Mouse (Mus musculus): ENCODE results near the gene Gsk3a. TPM values are rescaled to one million over a fixed set of nuclear protein-coding genes. Genes with fewer than 3 reads are reported as not detected.
A peak's percentile ranks its signal among the peaks of the same experiment; 100 is the strongest.

Gsk3a gene
- polyA plus RNA-seq, 1 experiment from 2014 or later = 16.9 TPM

- Histone ChIP-seq H3K36me3 (peaks cover 39% of the 10 kb centered on the region), H3K9ac (replicated peaks) (peak overlapping the region; percentile 23; the same call in 1 of the 2 replicates), H3K4me2 (no peak overlapping the region), H3K27me3 (no peaks in the 10 kb centered on the region), H3K4me3 (replicated peaks) (no peak overlapping the region), H3K4me1 (replicated peaks) (peaks cover 50% of the 10 kb centered on the region), H3K27ac (no peak overlapping the region), H3K9me3 (no peaks in the 10 kb centered on the region)
- WGBS = 85% methylated on average over 38 of the region's 38 CpGs
- no peak for ATAC-seq (ENCODE audit: insufficient number of reproducible peaks, insufficient read depth, low FRiP score, low TSS enrichment, low read depth)
These were observed 35.0 kb upstream of the Gsk3a start for GRCm38 (mm10) chr7:25272445-25273258.

- H3K4me2 ChIP-seq = no peak overlapping the region
- no peak overlapping the region for H3K27ac ChIP-seq
- H3K4me3 ChIP-seq (replicated peaks) = no peak overlapping the region
- H3K36me3 ChIP-seq = peaks cover 39% of the 10 kb centered on the region
- H3K27me3 ChIP-seq = no peaks in the 10 kb centered on the region
- H3K9ac ChIP-seq (replicated peaks) = no peak overlapping the region
- 88% methylated on average over 30 of the region's 30 CpGs for WGBS
- H3K4me1 ChIP-seq (replicated peaks) = peaks cover 44% of the 10 kb centered on the region
- no peak for ATAC-seq (ENCODE audit: insufficient number of reproducible peaks, insufficient read depth, low FRiP score, low TSS enrichment, low read depth)
- H3K9me3 ChIP-seq = no peaks in the 10 kb centered on the region
These were observed 34.2 kb upstream of the Gsk3a start for GRCm38 (mm10) chr7:25271651-25272444.

- Histone ChIP-seq H3K36me3 (peaks cover 39% of the 10 kb centered on the region), H3K9me3 (no peaks in the 10 kb centered on the region), H3K27me3 (no peaks in the 10 kb centered on the region), H3K4me1 (replicated peaks) (peaks cover 42% of the 10 kb centered on the region), H3K4me3 (replicated peaks) (no peak overlapping the region), H3K9ac (replicated peaks) (no peak overlapping the region), H3K27ac (no peak overlapping the region), H3K4me2 (no peak overlapping the region)
- no peak for ATAC-seq (ENCODE audit: insufficient number of reproducible peaks, insufficient read depth, low FRiP score, low TSS enrichment, low read depth)
- WGBS = 88% methylated on average over 35 of the region's 35 CpGs
These were observed 33.3 kb upstream of the Gsk3a start for GRCm38 (mm10) chr7:25270652-25271633.

- Histone ChIP-seq H3K4me2 (peak overlapping the region; percentile 81), H3K27ac (no peak overlapping the region), H3K27me3 (no peaks in the 10 kb centered on the region), H3K9ac (replicated peaks) (peak overlapping the region; percentile 68; the same call in 1 of the 2 replicates), H3K4me1 (replicated peaks) (peaks cover 29% of the 10 kb centered on the region), H3K9me3 (no peaks in the 10 kb centered on the region), H3K4me3 (replicated peaks) (peak overlapping the region; percentile 72), H3K36me3 (peaks cover 31% of the 10 kb centered on the region)
- 85% methylated on average over 8 of the region's 8 CpGs for WGBS
- no peak for ATAC-seq (ENCODE audit: insufficient number of reproducible peaks, insufficient read depth, low FRiP score, low TSS enrichment, low read depth)
These were observed 32.1 kb upstream of the Gsk3a start for GRCm38 (mm10) chr7:25269545-25270271.

GRCm38 (mm10) chr7:25269029-25269428, 31.4 kb upstream of the Gsk3a start:
- Histone ChIP-seq H3K27ac (peak overlapping the region; percentile 62; the same call in 1 of the 2 replicates), H3K27me3 (no peaks in the 10 kb centered on the region), H3K4me3 (replicated peaks) (peak overlapping the region; percentile 72), H3K9ac (replicated peaks) (peak overlapping the region; percentile 68), H3K4me1 (replicated peaks) (peaks cover 24% of the 10 kb centered on the region), H3K4me2 (peak overlapping the region; percentile 81), H3K36me3 (peaks cover 31% of the 10 kb centered on the region), H3K9me3 (no peaks in the 10 kb centered on the region)
- WGBS = 45% methylated on average over 4 of the region's 4 CpGs
- ATAC-seq (ENCODE audit: insufficient number of reproducible peaks, insufficient read depth, low FRiP score, low TSS enrichment, low read depth) = no peak

- H3K4me1 ChIP-seq (replicated peaks) = peaks cover 25% of the 10 kb centered on the region
- H3K27me3 ChIP-seq = no peaks in the 10 kb centered on the region
- H3K27ac ChIP-seq = peak overlapping the region; percentile 85
- WGBS = 4% methylated on average over 7 of the region's 7 CpGs
- peak overlapping the region; percentile 72 for H3K4me3 ChIP-seq (replicated peaks)
- peak overlapping the region; percentile 81 for H3K4me2 ChIP-seq
- H3K9ac ChIP-seq (replicated peaks) = peak overlapping the region; percentile 68
- H3K36me3 ChIP-seq = peaks cover 29% of the 10 kb centered on the region
- ATAC-seq (ENCODE audit: insufficient number of reproducible peaks, insufficient read depth, low FRiP score, low TSS enrichment, low read depth) = no peak
- H3K9me3 ChIP-seq = no peaks in the 10 kb centered on the region
These were observed 30.9 kb upstream of the Gsk3a start for GRCm38 (mm10) chr7:25268588-25268987.

- ATAC-seq (ENCODE audit: insufficient number of reproducible peaks, insufficient read depth, low FRiP score, low TSS enrichment, low read depth) = peak; percentile 96
- Histone ChIP-seq H3K4me1 (replicated peaks) (peaks cover 25% of the 10 kb centered on the region), H3K4me3 (replicated peaks) (peak overlapping the region; percentile 72), H3K27me3 (no peaks in the 10 kb centered on the region), H3K27ac (peak overlapping the region; percentile 88), H3K9ac (replicated peaks) (peak overlapping the region; percentile 68), H3K36me3 (peaks cover 22% of the 10 kb centered on the region), H3K4me2 (peak overlapping the region; percentile 81), H3K9me3 (no peaks in the 10 kb centered on the region)
- WGBS = under 1% methylated on average over 33 of the region's 33 CpGs
These were observed 30.3 kb upstream of the Gsk3a start for GRCm38 (mm10) chr7:25267751-25268463.

GRCm38 (mm10) chr7:25267301-25267750, 29.7 kb upstream of the Gsk3a start, which contains the start of gene Cic:
Gene Cic, plus strand, starts transcription at chr7:25267704.
- peak within 1 kb of the TSS; percentile 81 for H3K4me2 ChIP-seq
- under 1% methylated on average over 29 of the region's 29 CpGs for WGBS
- peaks cover 25% of the 10 kb centered on the region for H3K4me1 ChIP-seq (replicated peaks)
- H3K27ac ChIP-seq = peak within 1 kb of the TSS; percentile 88
- H3K36me3 ChIP-seq = peaks cover 17% of the 10 kb centered on the region
- H3K27me3 ChIP-seq = no peaks in the 10 kb centered on the region
- H3K9ac ChIP-seq (replicated peaks) = peak within 1 kb of the TSS; percentile 68
- peak; percentile 83 for ATAC-seq (ENCODE audit: insufficient number of reproducible peaks, insufficient read depth, low FRiP score, low TSS enrichment, low read depth)
- peak within 1 kb of the TSS; percentile 72 for H3K4me3 ChIP-seq (replicated peaks)
- no peaks in the 10 kb centered on the region for H3K9me3 ChIP-seq

- no peak overlapping the region for H3K27ac ChIP-seq
- peak overlapping the region; percentile 72; the same call in 1 of the 2 replicates for H3K4me3 ChIP-seq (replicated peaks)
- peaks cover 7% of the 10 kb centered on the region for H3K36me3 ChIP-seq
- no peaks in the 10 kb centered on the region for H3K27me3 ChIP-seq
- 91% methylated on average over 8 of the region's 8 CpGs for WGBS
- H3K4me2 ChIP-seq = peak overlapping the region; percentile 59
- H3K9ac ChIP-seq (replicated peaks) = no peak overlapping the region
- no peak for ATAC-seq (ENCODE audit: insufficient number of reproducible peaks, insufficient read depth, low FRiP score, low TSS enrichment, low read depth)
- H3K9me3 ChIP-seq = no peaks in the 10 kb centered on the region
- H3K4me1 ChIP-seq (replicated peaks) = peaks cover 25% of the 10 kb centered on the region
These were observed 28.7 kb upstream of the Gsk3a start for GRCm38 (mm10) chr7:25266180-25266962.

Data from limb, embryonic 12.5 days (tissue).